Mouse (Mus musculus) spleen, adult 12 weeks (tissue): Measurements from ENCODE around the gene Mgrn1.

Experiments used
- DNase-seq: peaks from one replicate; pipeline ENCODE4 v3.0.0; 2022; ENCODE audit warnings: low spot score

The Mgrn1 gene

GRCm38 (mm10) chr16:4979755-4980380, 93.8 kb downstream of the Mgrn1 start:
- DNase-seq = no peak

DNA sequence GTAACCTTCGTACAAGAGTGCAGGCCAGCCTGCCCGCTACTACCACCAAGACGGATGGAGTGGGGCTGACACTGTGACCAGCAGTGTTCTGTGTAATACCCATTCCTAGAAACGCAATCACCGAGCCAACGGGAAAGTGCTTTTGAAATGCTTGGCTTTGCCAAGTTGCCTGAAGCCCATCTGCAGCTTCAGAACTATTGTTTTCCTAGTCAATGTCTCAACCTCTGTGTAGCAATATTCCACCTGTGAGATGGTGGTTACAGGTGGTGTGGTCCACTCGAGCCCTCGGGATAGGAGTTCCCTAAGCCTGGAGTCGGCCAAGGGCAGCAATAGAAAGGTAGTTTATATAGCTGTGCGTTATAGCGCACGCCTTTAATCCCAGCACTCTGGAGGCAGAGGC, 98.7 kb downstream of the Mgrn1 start:
- no peak for DNase-seq
